Mouse (Mus musculus) mesoderm, embryonic 11.5 days (tissue): ENCODE data around the gene Epb41l1.
"Not testable (repeated sequence)": the region's sequence is repeated elsewhere in the genome, so short reads cannot be mapped to it uniquely, and the experiment has no call there.

ENCODE experiments used
- DNase-seq: peaks from one replicate; pipeline ENCODE4 v3.0.0-alpha.2; 2012; ENCODE audit warnings: low read depth, low spot score

Epb41l1 gene

GRCm38 (mm10) chr2:156420694-156421380, at the start of gene Epb41l1:
Gene Epb41l1, plus strand, starts transcription at chr2:156420909.
- peak; percentile 43 for DNase-seq

GRCm38 (mm10) chr2:156376956-156377355, 43.8 kb upstream of the Epb41l1 start:
- DNase-seq, result no peak

GRCm38 (mm10) chr2:156379929-156380328, 40.8 kb upstream of the Epb41l1 start:
- no peak for DNase-seq

GRCm38 (mm10) chr2:156381350-156381749, 39.4 kb upstream of the Epb41l1 start:
- no peak for DNase-seq

GRCm38 (mm10) chr2:156392461-156393154, 28.1 kb upstream of the Epb41l1 start:
- DNase-seq, result peak; percentile 83

- DNase-seq, result no peak
Measured at GRCm38 (mm10) chr2:156393155-156393828, 27.4 kb upstream of the Epb41l1 start.

- no peak for DNase-seq
Measured at GRCm38 (mm10) chr2:156394282-156394681, 26.4 kb upstream of the Epb41l1 start.

GRCm38 (mm10) chr2:156396096-156396495, 24.6 kb upstream of the Epb41l1 start:
- no peak for DNase-seq

GRCm38 (mm10) chr2:156397988-156398387, 22.7 kb upstream of the Epb41l1 start:
- DNase-seq, result no peak

GRCm38 (mm10) chr2:156399485-156399884, 21.2 kb upstream of the Epb41l1 start:
- DNase-seq, result no peak

GRCm38 (mm10) chr2:156401331-156401730, 19.4 kb upstream of the Epb41l1 start:
- DNase-seq, result peak; percentile 86

- no peak for DNase-seq
Measured at GRCm38 (mm10) chr2:156402036-156402435, 18.7 kb upstream of the Epb41l1 start.

GRCm38 (mm10) chr2:156406987-156407386, 13.7 kb upstream of the Epb41l1 start:
- DNase-seq, result peak; percentile 34

- no peak for DNase-seq
Measured at GRCm38 (mm10) chr2:156408168-156408567, 12.5 kb upstream of the Epb41l1 start.

- not testable (repeated sequence) for DNase-seq
Measured at GRCm38 (mm10) chr2:156411348-156411747, 9.4 kb upstream of the Epb41l1 start.

- DNase-seq, result no peak
Measured at GRCm38 (mm10) chr2:156414996-156415395, 5.7 kb upstream of the Epb41l1 start.

- no peak for DNase-seq
Measured at GRCm38 (mm10) chr2:156415674-156416073, 5.0 kb upstream of the Epb41l1 start.

- DNase-seq, result no peak
Measured at GRCm38 (mm10) chr2:156417194-156417593, 3.5 kb upstream of the Epb41l1 start.

- DNase-seq, result no peak
Measured at GRCm38 (mm10) chr2:156418467-156418866, 2.2 kb upstream of the Epb41l1 start.

- no peak for DNase-seq
Measured at GRCm38 (mm10) chr2:156420327-156420693, 399 bp upstream of the Epb41l1 start.

GRCm38 (mm10) chr2:156421381-156422110, 837 bp downstream of the Epb41l1 start:
- DNase-seq, result peak; percentile 13

- no peak for DNase-seq
Measured at GRCm38 (mm10) chr2:156422631-156423030, 1.9 kb downstream of the Epb41l1 start.
